Mouse (Mus musculus) stomach, postnatal 0 days (tissue): ENCODE results near the gene Col24a1. TPM values are rescaled to one million over a fixed set of nuclear protein-coding genes. Genes with fewer than 3 reads are reported as not detected.

ENCODE experiments used
- ATAC-seq: fragments of 200-750 bp; cut with Nextera tagmentation; 2 replicates; pipeline ENCODE4 v1.8.0; 2017; ENCODE audit not compliant: low FRiP score, low TSS enrichment
- DNase-seq: peaks from one replicate; pipeline ENCODE4 v3.0.0-alpha.2; 2016; ENCODE audit warnings: low spot score
- H3K27ac ChIP-seq: fragments of 300-500 bp; sonication (generic); replicated peaks from 2 replicates; pipeline ENCODE4 v1.5.1; 2014; ENCODE audit warnings: mild to moderate bottlenecking, control low read depth
- H3K27me3 ChIP-seq: fragments of 300-500 bp; sonication (generic); 2 replicates; pipeline ENCODE4 v1.6.1; 2014; ENCODE audit warnings: low read length; ENCODE audit not compliant: control insufficient read depth, insufficient read depth
- H3K36me3 ChIP-seq: fragments of 300-500 bp; sonication (generic); 2 replicates; pipeline ENCODE4 v1.6.1; 2014; ENCODE audit warnings: low read length, mixed read lengths; ENCODE audit not compliant: control insufficient read depth, insufficient read depth
- H3K4me1 ChIP-seq: fragments of 300-500 bp; sonication (generic); replicated peaks from 2 replicates; pipeline ENCODE4 v1.6.1; 2014; ENCODE audit warnings: antibody characterized with exemption; ENCODE audit not compliant: control insufficient read depth, insufficient read depth
- H3K4me2 ChIP-seq: fragments of 300-500 bp; sonication (generic); replicated peaks from 2 replicates; pipeline ENCODE4 v1.6.1; 2014; ENCODE audit warnings: low read depth, mild to moderate bottlenecking, control low read depth, moderate library complexity
- H3K4me3 ChIP-seq: fragments of 300-500 bp; sonication (generic); 2 replicates; pipeline ENCODE4 v1.5.1; 2014; ENCODE audit warnings: low read depth, low read length, control low read depth
- H3K9ac ChIP-seq: fragments of 300-500 bp; sonication (generic); 2 replicates; pipeline ENCODE4 v1.6.1; 2014; ENCODE audit warnings: mild to moderate bottlenecking, low read length, control low read depth, mixed read lengths
- H3K9me3 ChIP-seq: fragments of 300-500 bp; sonication (generic); 2 replicates; pipeline ENCODE4 v1.6.1; 2016; ENCODE audit warnings: low read length; ENCODE audit not compliant: control insufficient read depth
- CTCF ChIP-seq: IDR thresholded peaks from 2 replicates; pipeline ENCODE4 v1.5.1; 2016; ENCODE audit warnings: antibody characterized with exemption, low read depth, mild to moderate bottlenecking, moderate library complexity
- EP300 ChIP-seq: optimal IDR thresholded peaks from 2 replicates; pipeline ENCODE3; 2016; ENCODE audit warnings: antibody characterized with exemption
- WGBS: fragments of 180-500 bp; shearing (Covaris S2); extraction: QIAGEN DNeasy Blood & Tissue Kit; methylation state at CpG from one replicate; pipeline ENCODE4 v1.1.7; 2014; 5-methylcytosine and 5-hydroxymethylcytosine counted together
- polyA plus RNA-seq: library from polyadenylated mRNA; unstranded; fragments of >200 nt; fragmentation: Nextera tagmentation; extraction: Ambion mirVana; gene quantifications from 2 replicates; pipeline ENCODE4 v1.2.1, GENCODE M21; 2015

Col24a1 gene
- polyA plus RNA-seq, 1 experiment from 2014 or later = 0.89 TPM

DNA sequence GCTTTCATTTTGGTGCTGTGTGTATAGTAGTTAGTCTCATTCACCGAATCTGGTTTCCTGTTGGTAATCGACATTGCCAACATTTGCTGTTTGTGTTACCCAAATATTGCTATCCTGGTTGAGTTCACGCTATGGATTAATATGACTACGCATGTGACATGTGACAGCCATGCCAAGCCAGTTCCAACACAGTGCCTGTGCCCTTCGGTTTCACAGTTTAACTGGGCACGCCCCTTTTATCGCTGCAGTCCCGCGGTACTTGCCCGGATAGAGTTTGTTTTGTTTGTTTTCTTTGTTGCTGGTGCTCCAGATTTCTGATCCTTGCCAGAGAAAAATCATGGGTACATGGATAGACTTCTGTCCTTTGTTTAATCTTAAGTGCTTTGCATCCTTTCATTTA lies 263.9 kb downstream of the Col24a1 start:
- no peak for ATAC-seq

DNA sequence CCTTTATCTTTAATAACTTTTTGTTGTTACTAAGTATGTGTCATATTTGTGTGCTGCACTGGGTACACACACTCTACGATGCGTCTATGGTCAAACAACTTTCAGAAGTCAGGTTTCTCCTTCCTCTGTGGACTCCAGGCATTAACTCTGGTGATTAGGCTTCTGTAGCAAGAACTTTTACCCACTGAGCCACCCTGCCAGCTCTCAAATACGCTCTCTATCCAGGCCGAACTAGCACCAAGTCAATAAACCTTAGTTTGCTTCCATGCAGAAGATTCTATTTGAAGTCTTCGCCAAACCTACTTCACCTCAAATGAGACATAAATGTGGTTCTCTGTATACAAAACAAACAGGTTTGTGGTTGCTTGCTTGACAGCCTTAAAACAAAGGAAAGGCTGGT lies 267.4 kb downstream of the Col24a1 start:
- H3K27ac ChIP-seq = no peak overlapping the region
- H3K27me3 ChIP-seq = no peaks in the 10 kb centered on the region
- no peak overlapping the region for H3K4me2 ChIP-seq
- no peaks in the 10 kb centered on the region for H3K36me3 ChIP-seq
- no peak overlapping the region for H3K9ac ChIP-seq
- no peak overlapping the region for H3K4me3 ChIP-seq
- H3K9me3 ChIP-seq = no peaks in the 10 kb centered on the region
- 83% methylated on average over 5 of the region's 5 CpGs for WGBS
- no peaks in the 10 kb centered on the region for H3K4me1 ChIP-seq
- no peak for TF ChIP-seq EP300
- no peak for TF ChIP-seq CTCF
- DNase-seq = no peak
- no peak for ATAC-seq

More for the DNA sequence above, 263.9 kb downstream of the Col24a1 start:
- H3K27me3 ChIP-seq = no peaks in the 10 kb centered on the region
- H3K27ac ChIP-seq = no peak overlapping the region
- no peaks in the 10 kb centered on the region for H3K36me3 ChIP-seq
- H3K9me3 ChIP-seq = no peaks in the 10 kb centered on the region
- no peak overlapping the region for H3K4me3 ChIP-seq
- no peaks in the 10 kb centered on the region for H3K4me1 ChIP-seq
- no peak overlapping the region for H3K9ac ChIP-seq
- H3K4me2 ChIP-seq = no peak overlapping the region
- 85% methylated on average over 10 of the region's 10 CpGs for WGBS
- TF ChIP-seq CTCF (no peak), EP300 (no peak)
- DNase-seq = no peak

DNA sequence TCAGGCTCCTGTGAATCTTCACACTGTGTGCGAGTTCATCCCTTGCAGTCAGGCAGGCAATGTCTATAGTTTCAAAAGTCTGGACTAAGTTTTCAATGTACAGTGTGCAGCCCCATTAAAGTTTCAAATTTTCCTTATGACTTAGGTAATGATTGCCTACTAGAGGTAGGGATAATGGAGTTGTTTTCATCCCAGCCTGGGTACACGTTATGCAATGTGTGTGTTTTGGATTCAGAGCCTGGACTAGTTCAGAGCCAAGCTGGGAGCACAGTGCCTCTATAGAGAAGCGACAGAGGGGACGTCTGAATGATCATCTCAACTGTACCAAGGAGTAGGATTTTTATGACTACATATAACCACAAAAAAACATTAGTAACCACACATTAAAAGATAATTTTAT lies 267.8 kb downstream of the Col24a1 start:
- ATAC-seq = no peak
- Histone ChIP-seq H3K4me3 (no peak overlapping the region), H3K9me3 (no peaks in the 10 kb centered on the region), H3K4me1 (no peaks in the 10 kb centered on the region), H3K27me3 (no peaks in the 10 kb centered on the region), H3K27ac (no peak overlapping the region), H3K4me2 (no peak overlapping the region), H3K9ac (no peak overlapping the region), H3K36me3 (no peaks in the 10 kb centered on the region)
- DNase-seq = no peak
- no peak for TF ChIP-seq CTCF
- TF ChIP-seq EP300 = no peak
- WGBS = 80% methylated on average over 4 of the region's 4 CpGs

DNA sequence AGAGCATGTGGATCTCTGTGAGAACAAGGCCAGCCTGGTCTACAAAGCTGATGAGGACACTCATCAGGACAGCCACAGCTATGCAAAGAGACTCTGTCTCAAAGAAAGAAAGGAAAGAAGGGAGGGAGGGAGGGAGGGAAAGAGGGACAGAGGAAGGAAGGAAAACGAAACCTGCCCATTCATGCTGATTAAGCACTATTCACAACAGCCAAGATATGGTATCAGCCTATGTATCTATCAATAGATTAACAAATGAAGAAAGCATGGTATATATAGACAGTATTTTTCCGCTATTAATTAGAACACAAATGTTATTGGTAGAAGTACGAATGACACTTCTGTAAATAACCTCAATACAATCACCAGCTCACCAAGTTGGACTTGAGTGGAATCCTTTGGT lies 282.2 kb downstream of the Col24a1 start:
- ATAC-seq (no peak), DNase-seq (no peak)
- peaks cover 3% of the 10 kb centered on the region for H3K4me1 ChIP-seq
- TF ChIP-seq CTCF (no peak), EP300 (no peak)
- no peak overlapping the region for H3K4me3 ChIP-seq
- no peak overlapping the region for H3K27ac ChIP-seq
- H3K9ac ChIP-seq = no peak overlapping the region
- H3K36me3 ChIP-seq = peaks cover 6% of the 10 kb centered on the region; the same call in 1 of the 2 replicates
- no peak overlapping the region for H3K4me2 ChIP-seq
- no peaks in the 10 kb centered on the region for H3K9me3 ChIP-seq
- no peaks in the 10 kb centered on the region for H3K27me3 ChIP-seq
- 84% methylated on average over 3 of the region's 3 CpGs for WGBS

DNA sequence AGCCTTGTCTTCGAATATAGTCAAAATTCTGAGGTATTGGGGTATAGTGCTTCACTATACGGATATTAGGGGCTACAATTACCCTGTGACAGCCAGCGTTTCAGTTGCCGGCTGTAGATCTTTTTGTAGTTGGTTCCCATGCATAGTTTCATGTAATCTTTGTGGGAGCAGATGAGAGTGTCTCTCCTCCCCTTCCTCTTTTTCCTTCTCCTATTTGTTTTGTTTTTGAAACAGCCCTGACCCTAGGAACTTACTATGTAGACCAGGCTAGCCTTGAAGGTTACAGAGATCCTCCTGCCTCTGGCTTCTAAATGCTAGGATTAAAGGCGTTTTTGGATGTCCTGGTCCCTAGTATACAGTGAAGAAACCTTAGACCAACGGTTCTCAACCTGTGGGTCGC lies 283.1 kb downstream of the Col24a1 start:
- Histone ChIP-seq H3K4me1 (peaks cover 3% of the 10 kb centered on the region), H3K4me2 (no peak overlapping the region)

DNA sequence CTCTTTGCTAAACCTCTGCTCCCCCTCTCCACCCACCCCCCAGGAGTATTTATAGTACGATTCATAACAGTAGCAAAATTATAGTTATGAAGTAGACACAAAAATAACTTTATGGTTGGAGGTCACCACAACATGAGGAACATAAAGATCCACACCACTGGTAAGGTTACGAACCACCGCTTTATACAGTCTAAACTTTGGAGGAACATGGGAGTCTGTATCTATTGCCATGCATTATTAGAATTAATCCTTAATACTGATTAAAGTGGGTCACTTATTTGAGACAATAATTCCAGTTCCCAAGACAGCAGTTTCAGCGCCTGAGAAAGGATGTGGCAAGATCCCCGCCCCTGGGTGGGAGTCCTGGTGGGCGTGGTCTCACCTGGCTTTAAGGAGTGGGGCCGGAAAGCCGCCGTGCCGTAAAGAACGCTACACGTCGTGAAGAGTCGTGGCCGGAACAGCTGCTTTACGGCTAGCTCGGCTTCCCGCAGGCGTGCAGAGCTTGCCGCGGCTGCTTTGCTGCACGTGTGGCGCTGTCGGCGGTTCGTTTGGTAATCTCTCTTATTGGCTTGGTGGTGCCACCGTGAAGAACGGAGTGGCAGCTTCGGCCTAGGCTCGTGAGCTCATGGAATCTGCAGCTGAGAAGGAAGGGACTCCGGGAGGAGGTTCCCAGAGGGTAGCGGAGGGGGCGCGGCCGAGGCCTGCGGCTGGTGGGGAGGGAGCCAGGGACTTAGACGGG lies 283.6 kb downstream of the Col24a1 start, which contains the start of gene Znhit6:
Znhit6 (plus strand) TSS at position 463 of the 739 bp plus-strand sequence.
- TF ChIP-seq EP300 = no peak
- TF ChIP-seq CTCF = peak; percentile 27; the same call in 1 of the 2 replicates
- Histone ChIP-seq H3K9ac (peak within 1 kb of the TSS; percentile 64), H3K4me3 (peak within 1 kb of the TSS; percentile 75), H3K27ac (peak within 1 kb of the TSS; percentile 36; the same call in 1 of the 2 replicates), H3K27me3 (no peaks in the 10 kb centered on the region), H3K36me3 (peaks cover 6% of the 10 kb centered on the region; the same call in 1 of the 2 replicates), H3K9me3 (no peaks in the 10 kb centered on the region), H3K4me1 (peaks cover 3% of the 10 kb centered on the region), H3K4me2 (peak within 1 kb of the TSS; percentile 77)
- DNase-seq = peak; percentile 93
- WGBS = 5% methylated on average over 37 of the region's 37 CpGs
- peak; percentile 88 for ATAC-seq

More for the DNA sequence above, 283.1 kb downstream of the Col24a1 start:
- Histone ChIP-seq H3K4me3 (no peak overlapping the region), H3K9me3 (no peaks in the 10 kb centered on the region), H3K27ac (no peak overlapping the region), H3K27me3 (no peaks in the 10 kb centered on the region), H3K36me3 (peaks cover 6% of the 10 kb centered on the region; the same call in 1 of the 2 replicates), H3K9ac (no peak overlapping the region)
- no peak for TF ChIP-seq CTCF
- no peak for TF ChIP-seq EP300
- ATAC-seq (peak; percentile 22; the same call in 1 of the 2 replicates), DNase-seq (no peak)
- 80% methylated on average over 7 of the region's 7 CpGs for WGBS
